Comparison of ENCODE assay signal across 8 mouse cellular contexts in the genomic region with DNA sequence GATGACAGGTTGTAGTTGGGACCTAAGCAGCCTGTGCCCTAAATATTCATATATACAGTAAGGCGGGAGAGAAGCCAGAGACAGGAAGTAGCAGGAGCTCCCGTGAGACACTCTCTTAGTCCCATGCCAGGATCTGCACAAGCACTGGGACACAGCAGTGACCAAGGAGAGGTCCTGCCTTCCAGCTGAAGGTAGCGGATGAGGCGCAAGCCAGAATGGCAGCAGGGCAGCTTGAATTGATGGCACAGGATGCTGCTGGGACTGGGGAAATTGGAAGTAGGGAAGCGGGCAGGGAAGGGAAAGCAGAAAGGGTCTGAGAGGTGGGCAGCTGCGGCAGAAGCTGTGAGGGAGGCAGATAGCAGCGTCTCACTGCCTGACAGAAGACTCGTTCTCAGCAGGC.
DNase-seq lines count a peak whose midpoint lies in the region; ATAC-seq lines count a peak whose summit lies in the region.

No protein-coding gene starts in this region.

- no peak overlapping the region for H3K4me3 ChIP-seq in lung, embryonic 16.5 days (ENCODE audit: low read length)
- no peak overlapping the region for H3K4me3 ChIP-seq in limb, embryonic 12.5 days (replicated peaks)
- H3K4me3 ChIP-seq in stomach, embryonic 14.5 days (ENCODE audit: low read depth, low read length) = no peak overlapping the region

- H3K4me2 ChIP-seq in lung, embryonic 16.5 days (ENCODE audit: low read depth, low read length) = peak overlapping the region; percentile 28; the same call in 1 of the 2 replicates
- H3K4me2 ChIP-seq in limb, embryonic 12.5 days = no peak overlapping the region
- no peak overlapping the region for H3K4me2 ChIP-seq in stomach, embryonic 14.5 days (replicated peaks; ENCODE audit: low read depth, low read length)

- WGBS in lung, embryonic 16.5 days = 56% methylated on average over 8 of the region's 8 CpGs
- WGBS in limb, embryonic 12.5 days = 74% methylated on average over 8 of the region's 8 CpGs
- 60% methylated on average over 8 of the region's 8 CpGs for WGBS in stomach, embryonic 14.5 days

- peak overlapping the region; percentile 37 for H3K9ac ChIP-seq in lung, embryonic 16.5 days (ENCODE audit: low read length)
- no peak overlapping the region for H3K9ac ChIP-seq in limb, embryonic 12.5 days (replicated peaks)
- no peak overlapping the region for H3K9ac ChIP-seq in stomach, embryonic 14.5 days (replicated peaks; ENCODE audit: low read depth, low read length)

- H3K36me3 ChIP-seq in lung, embryonic 16.5 days (ENCODE audit: control insufficient read depth, insufficient read depth, low read length) = no peaks in the 10 kb centered on the region
- no peaks in the 10 kb centered on the region for H3K36me3 ChIP-seq in limb, embryonic 12.5 days
- no peaks in the 10 kb centered on the region for H3K36me3 ChIP-seq in stomach, embryonic 14.5 days (ENCODE audit: control insufficient read depth, insufficient read depth, low read length)

- H3K27me3 ChIP-seq in lung, embryonic 16.5 days (ENCODE audit: control insufficient read depth, insufficient read depth, low read depth, low read length) = no peaks in the 10 kb centered on the region
- no peaks in the 10 kb centered on the region for H3K27me3 ChIP-seq in limb, embryonic 12.5 days
- H3K27me3 ChIP-seq in stomach, embryonic 14.5 days (ENCODE audit: control insufficient read depth, insufficient read depth, low read length) = no peaks in the 10 kb centered on the region

- DNase-seq in cerebellum, postnatal 25 days = peak; percentile 47 to 50
- no peak for DNase-seq in cerebellum, adult 8-10 months
- no peak for DNase-seq in lung, postnatal 36 days
- DNase-seq in yolk sac, embryonic 10.5 days (ENCODE audit: low spot score) = no peak
- no peak for DNase-seq in adrenal gland, adult 18-20 months (ENCODE audit: low spot score in 2 of 2)

- H3K9me3 ChIP-seq in lung, embryonic 16.5 days (ENCODE audit: control insufficient read depth, low read length) = no peaks in the 10 kb centered on the region
- H3K9me3 ChIP-seq in limb, embryonic 12.5 days = no peaks in the 10 kb centered on the region
- H3K9me3 ChIP-seq in stomach, embryonic 14.5 days (ENCODE audit: control insufficient read depth, low read depth, low read length) = no peaks in the 10 kb centered on the region

- H3K4me1 ChIP-seq in lung, embryonic 16.5 days (replicated peaks; ENCODE audit: control insufficient read depth, insufficient read depth, low read length) = peaks cover 22% of the 10 kb centered on the region
- H3K4me1 ChIP-seq in limb, embryonic 12.5 days (replicated peaks) = peaks cover 32% of the 10 kb centered on the region
- H3K4me1 ChIP-seq in stomach, embryonic 14.5 days (ENCODE audit: control insufficient read depth, insufficient read depth, low read length) = no peaks in the 10 kb centered on the region

- H3K27ac ChIP-seq in lung, embryonic 16.5 days (ENCODE audit: low read length) = peak overlapping the region; percentile 79
- peak overlapping the region; percentile 45; the same call in 1 of the 2 replicates for H3K27ac ChIP-seq in limb, embryonic 12.5 days
- peak overlapping the region; percentile 24; the same call in 1 of the 2 replicates for H3K27ac ChIP-seq in stomach, embryonic 14.5 days (ENCODE audit: low read length)

- ATAC-seq in lung, embryonic 16.5 days (ENCODE audit: low read depth) = no peak
- no peak for ATAC-seq in limb, embryonic 12.5 days (ENCODE audit: insufficient number of reproducible peaks, insufficient read depth, low FRiP score, low TSS enrichment, low read depth)
- no peak for ATAC-seq in stomach, embryonic 14.5 days (ENCODE audit: insufficient number of reproducible peaks, insufficient read depth, low FRiP score, low read depth)

Comparison
In these comparisons a context has a peak if more than half of its experiments do, and no peak if none do; other contexts are left out.
1. DNase-seq: peak in cerebellum, postnatal 25 days (2 of 2); none in cerebellum, adult 8-10 months (single experiment), lung, postnatal 36 days (single experiment), yolk sac, embryonic 10.5 days (single experiment) and adrenal gland, adult 18-20 months (0 of 2).
2. H3K27ac ChIP-seq: peak in every context shown above with its lines; median percentile 79 in lung, embryonic 16.5 days; 45 in limb, embryonic 12.5 days; 24 in stomach, embryonic 14.5 days.